14 mouse cellular contexts compared by ENCODE assay signal in the genomic region with DNA sequence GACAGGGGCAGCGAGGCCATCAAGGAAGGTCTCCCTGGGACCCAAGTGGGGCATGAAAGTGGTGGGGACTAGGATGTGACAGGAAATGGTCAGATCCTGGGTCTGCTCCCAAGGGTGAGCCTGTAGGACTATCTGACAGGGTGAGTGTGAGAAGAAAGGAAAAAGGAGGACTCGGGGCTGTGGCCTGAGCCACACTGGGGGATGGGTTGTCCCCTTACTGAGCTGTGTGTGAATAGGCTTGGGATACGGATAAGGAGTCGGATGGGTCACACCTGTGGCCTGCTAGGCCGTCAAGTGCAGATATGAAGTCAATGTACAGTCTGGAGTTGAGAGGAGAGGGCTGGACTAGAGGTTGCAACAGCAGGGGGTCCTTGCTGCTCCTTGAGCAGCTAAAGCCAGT. TPM values are rescaled to one million over a fixed set of nuclear protein-coding genes. Genes with fewer than 3 reads are reported as not detected.
DNase-seq lines count a peak whose midpoint lies in the region; ATAC-seq and TF ChIP-seq lines count a peak whose summit lies in the region.
"Had no signal": no experiment of that assay in that cellular context is flagged by ENCODE, and none has a peak within 500 bp of the region (broad histone marks: within the 10 kb centered on the region; RNA-seq: fewer than 3 reads in every experiment).

No protein-coding gene starts in this region.

- H3K36me3 ChIP-seq in heart, embryonic 15.5 days: peaks cover 23% of the 10 kb centered on the region
- H3K36me3 ChIP-seq in spleen, adult 2 months (ENCODE audit: control insufficient read depth, insufficient read depth, low read length): no peaks in the 10 kb centered on the region
- H3K36me3 ChIP-seq in intestine, embryonic 16.5 days (ENCODE audit: control insufficient read depth, insufficient read depth, low read length): no peaks in the 10 kb centered on the region
- H3K36me3 ChIP-seq in stomach, embryonic 16.5 days (ENCODE audit: control insufficient read depth, insufficient read depth, low read length): no peaks in the 10 kb centered on the region
- H3K36me3 ChIP-seq in midbrain, embryonic 13.5 days: no peaks in the 10 kb centered on the region
- H3K36me3 ChIP-seq: liver, embryonic 15.5 days; midbrain, embryonic 10.5 days had no signal

- no peak for TF ChIP-seq POLR2A in spleen, adult 2 months (IDR thresholded peaks at IDR 0.05; ENCODE audit: low read depth, low read length)

- WGBS in heart, embryonic 15.5 days: 54% methylated on average over 5 of the region's 5 CpGs
- 76% methylated on average over 5 of the region's 5 CpGs for WGBS in spleen, adult 2 months
- WGBS in intestine, embryonic 16.5 days: 84% methylated on average over 5 of the region's 5 CpGs
- 75% methylated on average over 5 of the region's 5 CpGs for WGBS in stomach, embryonic 16.5 days
- WGBS in midbrain, embryonic 13.5 days: 86% methylated on average over 5 of the region's 5 CpGs

- H3K4me1 ChIP-seq in heart, embryonic 15.5 days (replicated peaks): peaks cover 85% of the 10 kb centered on the region
- H3K4me1 ChIP-seq in spleen, adult 2 months (ENCODE audit: control insufficient read depth, insufficient read depth, insufficient read length): peaks cover 9% of the 10 kb centered on the region; the same call in 1 of the 2 replicates
- peaks cover 20% of the 10 kb centered on the region for H3K4me1 ChIP-seq in intestine, embryonic 16.5 days (ENCODE audit: control insufficient read depth, insufficient read depth, low read length)
- H3K4me1 ChIP-seq in stomach, embryonic 16.5 days (ENCODE audit: control insufficient read depth, insufficient read depth, low read length): peaks cover 24% of the 10 kb centered on the region
- H3K4me1 ChIP-seq in midbrain, embryonic 13.5 days (replicated peaks): no peaks in the 10 kb centered on the region
- H3K4me1 ChIP-seq: midbrain, embryonic 10.5 days had no signal

- no peaks in the 10 kb centered on the region for H3K27me3 ChIP-seq in heart, embryonic 15.5 days
- H3K27me3 ChIP-seq in spleen, adult 2 months (ENCODE audit: control insufficient read depth, insufficient read depth, low read length): no peaks in the 10 kb centered on the region
- no peaks in the 10 kb centered on the region for H3K27me3 ChIP-seq in intestine, embryonic 16.5 days (replicated peaks; ENCODE audit: control insufficient read depth, insufficient read depth, low read length)
- no peaks in the 10 kb centered on the region for H3K27me3 ChIP-seq in stomach, embryonic 16.5 days (ENCODE audit: control insufficient read depth, insufficient read depth, low read length)
- no peaks in the 10 kb centered on the region for H3K27me3 ChIP-seq in midbrain, embryonic 13.5 days

- H3K27ac ChIP-seq in heart, embryonic 15.5 days: peak overlapping the region; percentile 88
- H3K27ac ChIP-seq in spleen, adult 2 months (ENCODE audit: insufficient read depth, low read length): peak overlapping the region; percentile 54; the same call in 1 of the 2 replicates
- H3K27ac ChIP-seq in intestine, embryonic 16.5 days (ENCODE audit: low read length): peak overlapping the region; percentile 50; the same call in 1 of the 2 replicates
- peak overlapping the region; percentile 48 for H3K27ac ChIP-seq in stomach, embryonic 16.5 days (ENCODE audit: low read length)
- H3K27ac ChIP-seq in midbrain, embryonic 13.5 days: no peak overlapping the region
- H3K27ac ChIP-seq: hindbrain, embryonic 14.5 days; midbrain, embryonic 10.5 days had no signal

- no peak overlapping the region for H3K4me2 ChIP-seq in heart, embryonic 15.5 days
- H3K4me2 ChIP-seq in intestine, embryonic 16.5 days (ENCODE audit: low read depth, low read length): no peak overlapping the region
- no peak overlapping the region for H3K4me2 ChIP-seq in stomach, embryonic 16.5 days (ENCODE audit: low read depth, low read length)
- H3K4me2 ChIP-seq in midbrain, embryonic 13.5 days (replicated peaks): no peak overlapping the region
- H3K4me2 ChIP-seq: hindbrain, embryonic 14.5 days; liver, embryonic 15.5 days had no signal

- H3K4me3 ChIP-seq in heart, embryonic 15.5 days: no peak overlapping the region
- H3K4me3 ChIP-seq in spleen, adult 2 months (ENCODE audit: extremely low read depth, insufficient read depth, insufficient read length): no peak overlapping the region
- H3K4me3 ChIP-seq in intestine, embryonic 16.5 days (ENCODE audit: low read length): no peak overlapping the region
- H3K4me3 ChIP-seq in stomach, embryonic 16.5 days (replicated peaks; ENCODE audit: low read length): no peak overlapping the region
- H3K4me3 ChIP-seq in midbrain, embryonic 13.5 days (replicated peaks): no peak overlapping the region
- H3K4me3 ChIP-seq: liver, embryonic 15.5 days; midbrain, embryonic 10.5 days had no signal

- DNase-seq in heart, postnatal 36 days: no peak
- no peak for DNase-seq in spleen, adult 2 months (ENCODE audit: low read depth in 1 of 2, low spot score in 2 of 2)
- DNase-seq in spleen, postnatal 10 days (ENCODE audit: low spot score in 2 of 2): no peak
- DNase-seq in ovary, postnatal 10 days (ENCODE audit: low spot score): no peak
- DNase-seq: cerebellum, adult 8-10 months; kidney, adult 9 months had no signal

- intact Hi-C loops in heart, postnatal 36 days (cut with DNase I): no loop called here

- H3K9me3 ChIP-seq in heart, embryonic 15.5 days (replicated peaks): no peaks in the 10 kb centered on the region
- no peaks in the 10 kb centered on the region for H3K9me3 ChIP-seq in intestine, embryonic 16.5 days (ENCODE audit: control insufficient read depth, low read length)
- no peaks in the 10 kb centered on the region for H3K9me3 ChIP-seq in stomach, embryonic 16.5 days (replicated peaks; ENCODE audit: control insufficient read depth, low read length)
- no peaks in the 10 kb centered on the region for H3K9me3 ChIP-seq in midbrain, embryonic 13.5 days
- H3K9me3 ChIP-seq: liver, embryonic 15.5 days; midbrain, embryonic 10.5 days had no signal

- peak overlapping the region; percentile 8; the same call in 1 of the 2 replicates for H3K9ac ChIP-seq in heart, embryonic 15.5 days
- H3K9ac ChIP-seq in intestine, embryonic 16.5 days (ENCODE audit: low read depth, low read length): 0 out of 2 replicates have a peak overlapping the region, but pooled peaks have one; percentile 12
- peak overlapping the region; percentile 28; the same call in 1 of the 2 replicates for H3K9ac ChIP-seq in stomach, embryonic 16.5 days (ENCODE audit: low read length)
- no peak overlapping the region for H3K9ac ChIP-seq in midbrain, embryonic 13.5 days (replicated peaks)
- H3K9ac ChIP-seq: hindbrain, embryonic 14.5 days; liver, embryonic 15.5 days had no signal

- no peak for ATAC-seq in heart, embryonic 15.5 days (replicated peaks; ENCODE audit: insufficient number of reproducible peaks, insufficient read depth, low FRiP score, low read depth)
- ATAC-seq in intestine, embryonic 16.5 days: no peak
- no peak for ATAC-seq in stomach, embryonic 16.5 days (ENCODE audit: insufficient read depth, low FRiP score)
- ATAC-seq in midbrain, embryonic 13.5 days: no peak
- ATAC-seq: forebrain, embryonic 16.5 days had no signal

- no peak for TF ChIP-seq CTCF in spleen, adult 2 months (IDR thresholded peaks at IDR 0.05; ENCODE audit: extremely low read depth, insufficient read depth, insufficient read length, insufficient replicate concordance)

RNA-seq across cellular contexts. Expression of gene Alpk3, which starts 18.3 kb away (rescaled TPM):
- polyA plus RNA-seq in heart, embryonic 15.5 days (2015; fragmentation: Nextera tagmentation; extraction: Ambion mirVana): 17.9 and 18.2 TPM in 2 replicates
- total RNA-seq in heart, postnatal 36 days (2021): 100 to 1,000 TPM; 107 to 112 TPM
- 0.12 TPM in 2 replicates for polyA plus RNA-seq in spleen, adult 2 months (2012; rRNA removed)
- 8.4 and 12.5 TPM in 2 replicates for polyA plus RNA-seq in intestine, embryonic 16.5 days (2015; fragmentation: Nextera tagmentation; extraction: Ambion mirVana)
- 0.57 and 1.9 TPM in 2 replicates for polyA plus RNA-seq in stomach, embryonic 16.5 days (2015; fragmentation: Nextera tagmentation; extraction: Ambion mirVana)
- polyA plus RNA-seq in midbrain, embryonic 13.5 days (2015; fragmentation: Nextera tagmentation; extraction: Ambion mirVana): 0.04 and 0.08 TPM in 2 replicates

RNA-seq across cellular contexts. Expression of gene Slc28a1, which starts 38.9 kb away (rescaled TPM):
- 0.09 and 0.14 TPM in 2 replicates for polyA plus RNA-seq in heart, embryonic 15.5 days (2015; fragmentation: Nextera tagmentation; extraction: Ambion mirVana)
- under 1 TPM in 1 of 2 experiments, not detected in 1; 0.16 TPM for total RNA-seq in heart, postnatal 36 days (2021)
- 0.07 and 0.12 TPM in 2 replicates for polyA plus RNA-seq in spleen, adult 2 months (2012; rRNA removed)
- polyA plus RNA-seq in intestine, embryonic 16.5 days (2015; fragmentation: Nextera tagmentation; extraction: Ambion mirVana): 9.1 and 9.5 TPM in 2 replicates
- 0.61 and 0.77 TPM in 2 replicates for polyA plus RNA-seq in stomach, embryonic 16.5 days (2015; fragmentation: Nextera tagmentation; extraction: Ambion mirVana)
- not detected in 2 replicates for polyA plus RNA-seq in midbrain, embryonic 13.5 days (2015; fragmentation: Nextera tagmentation; extraction: Ambion mirVana)
- polyA plus RNA-seq: forebrain, embryonic 16.5 days; hindbrain, embryonic 14.5 days; midbrain, embryonic 10.5 days had no signal
